Mouse (Mus musculus) G1E (cell line): Measurements from ENCODE around the gene Kalrn.

Experiments
- CTCF ChIP-seq: IDR thresholded peaks from 2 replicates; pipeline ENCODE4 v1.5.1; 2012; ENCODE audit warnings: low read depth, low read length, inconsistent platforms, mixed read lengths
- GATA1 ChIP-seq: IDR thresholded peaks from 2 replicates; pipeline ENCODE4 v1.6.1; 2012; ENCODE audit warnings: borderline replicate concordance, low read length, inconsistent platforms, mixed read lengths
- POLR2AphosphoS5 ChIP-seq: IDR thresholded peaks from 2 replicates; pipeline ENCODE4 v1.6.1; 2012; ENCODE audit warnings: low read depth, low read length, inconsistent platforms; ENCODE audit not compliant: insufficient replicate concordance

DNA sequence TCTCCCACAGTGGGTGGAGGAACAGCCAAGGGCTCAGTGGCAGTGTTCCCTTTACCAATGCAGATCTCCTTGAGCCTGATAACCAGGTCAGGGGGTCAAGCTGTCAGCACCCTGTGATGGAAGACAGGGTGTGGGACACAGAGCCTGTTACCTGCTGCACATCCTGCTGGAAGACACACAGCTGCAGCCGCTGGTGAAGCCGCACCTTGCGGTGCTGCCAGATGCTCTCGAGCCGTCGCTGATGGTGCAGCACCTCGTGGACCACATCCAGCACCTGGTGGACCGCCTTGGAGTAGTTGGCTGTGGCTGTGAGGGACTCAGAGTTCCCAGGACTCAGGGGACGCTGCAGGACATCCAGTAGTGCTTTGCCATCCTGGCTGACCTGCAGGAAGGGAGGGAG is 265.9 kb downstream of the Kalrn start:
- no peak for TF ChIP-seq CTCF
- TF ChIP-seq GATA1 = no peak
- no peak for TF ChIP-seq POLR2AphosphoS5
